Mouse (Mus musculus): Measurements from ENCODE around the gene Tmem260. TPM values are rescaled to one million over a fixed set of nuclear protein-coding genes. Genes with fewer than 3 reads are reported as not detected.

The Tmem260 gene
- 14.5 and 14.6 TPM in 2 replicates for polyA plus RNA-seq (2015; fragmentation: Nextera tagmentation; extraction: Ambion mirVana)

- peak within 1 kb of the TSS; percentile 93 for H3K9ac ChIP-seq (ENCODE audit: low read depth, low read length)
- no peaks in the 10 kb centered on the region for H3K9me3 ChIP-seq (ENCODE audit: control insufficient read depth, low read length)
- H3K27me3 ChIP-seq (replicated peaks; ENCODE audit: control insufficient read depth, insufficient read depth, low read length) = no peaks in the 10 kb centered on the region
- peak within 1 kb of the TSS; percentile 59 for H3K4me2 ChIP-seq (ENCODE audit: low read depth, low read length)
- peak; percentile 100 for ATAC-seq
- peak within 1 kb of the TSS; percentile 89 for H3K4me3 ChIP-seq (ENCODE audit: low read length)
- H3K36me3 ChIP-seq (ENCODE audit: control insufficient read depth, insufficient read depth, low read length) = no peaks in the 10 kb centered on the region
- under 1% methylated on average over 61 of the region's 69 CpGs for WGBS
- peak within 1 kb of the TSS; percentile 77 for H3K27ac ChIP-seq (ENCODE audit: low read length)
- H3K4me1 ChIP-seq (ENCODE audit: control insufficient read depth, insufficient read depth, low read length) = peaks cover 8% of the 10 kb centered on the region
Measured at GRCm38 (mm10) chr14:48445984-48446683, at the start of gene Tmem260. Gene Tmem260 (plus strand): TSS chr14:48446124.

DNA sequence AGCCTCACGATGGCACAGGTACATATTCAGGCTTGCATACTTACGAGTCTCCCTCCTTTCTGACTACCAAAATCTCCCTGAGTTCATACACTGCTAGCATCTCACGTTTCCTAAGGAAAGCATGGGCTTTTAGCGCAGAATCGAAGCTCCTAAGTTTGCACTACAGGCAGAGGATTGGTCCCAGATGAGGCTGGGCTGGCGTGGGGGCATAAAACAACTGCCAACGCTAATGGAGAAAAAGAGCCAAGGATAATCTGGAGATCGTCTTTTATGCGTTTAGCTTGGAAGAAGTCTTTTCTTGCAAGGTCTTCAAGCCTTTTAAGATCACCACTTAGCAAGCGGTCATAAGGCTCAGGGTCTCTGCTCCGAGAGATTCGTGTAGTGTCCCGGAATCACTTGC is 39.8 kb upstream of the Tmem260 start:
- WGBS = 89% methylated on average over 13 of the region's 13 CpGs
- Histone ChIP-seq H3K27me3 (replicated peaks; ENCODE audit: control insufficient read depth, insufficient read depth, low read length) (no peaks in the 10 kb centered on the region), H3K9me3 (ENCODE audit: control insufficient read depth, low read length) (no peaks in the 10 kb centered on the region), H3K9ac (ENCODE audit: low read depth, low read length) (no peak overlapping the region), H3K4me1 (ENCODE audit: control insufficient read depth, insufficient read depth, low read length) (no peaks in the 10 kb centered on the region), H3K36me3 (ENCODE audit: control insufficient read depth, insufficient read depth, low read length) (no peaks in the 10 kb centered on the region), H3K4me3 (ENCODE audit: low read length) (no peak overlapping the region), H3K27ac (ENCODE audit: low read length) (no peak overlapping the region), H3K4me2 (ENCODE audit: low read depth, low read length) (no peak overlapping the region)
- ATAC-seq = no peak

- 0 out of 2 replicates have a peak, but pooled peaks cover 3% of the 10 kb centered on the region for H3K4me1 ChIP-seq (ENCODE audit: control insufficient read depth, insufficient read depth, low read length)
- H3K9me3 ChIP-seq (ENCODE audit: control insufficient read depth, low read length) = no peaks in the 10 kb centered on the region
- H3K27ac ChIP-seq (ENCODE audit: low read length) = no peak overlapping the region
- no peak for ATAC-seq
- H3K4me3 ChIP-seq (ENCODE audit: low read length) = no peak overlapping the region
- no peak overlapping the region for H3K4me2 ChIP-seq (ENCODE audit: low read depth, low read length)
- H3K27me3 ChIP-seq (replicated peaks; ENCODE audit: control insufficient read depth, insufficient read depth, low read length) = no peaks in the 10 kb centered on the region
- WGBS = 68% methylated on average over 3 of the region's 3 CpGs
- H3K9ac ChIP-seq (ENCODE audit: low read depth, low read length) = no peak overlapping the region
- H3K36me3 ChIP-seq (ENCODE audit: control insufficient read depth, insufficient read depth, low read length) = no peaks in the 10 kb centered on the region
Measured at GRCm38 (mm10) chr14:48417064-48417463, 28.9 kb upstream of the Tmem260 start.

- 62% methylated on average over 3 of the region's 3 CpGs for WGBS
- no peak overlapping the region for H3K4me3 ChIP-seq (ENCODE audit: low read length)
- no peak overlapping the region for H3K9ac ChIP-seq (ENCODE audit: low read depth, low read length)
- 0 out of 2 replicates have a peak, but pooled peaks cover 3% of the 10 kb centered on the region for H3K4me1 ChIP-seq (ENCODE audit: control insufficient read depth, insufficient read depth, low read length)
- H3K36me3 ChIP-seq (ENCODE audit: control insufficient read depth, insufficient read depth, low read length) = no peaks in the 10 kb centered on the region
- H3K4me2 ChIP-seq (ENCODE audit: low read depth, low read length) = no peak overlapping the region
- H3K27me3 ChIP-seq (replicated peaks; ENCODE audit: control insufficient read depth, insufficient read depth, low read length) = no peaks in the 10 kb centered on the region
- ATAC-seq = no peak
- no peaks in the 10 kb centered on the region for H3K9me3 ChIP-seq (ENCODE audit: control insufficient read depth, low read length)
- no peak overlapping the region for H3K27ac ChIP-seq (ENCODE audit: low read length)
Measured at GRCm38 (mm10) chr14:48418264-48418663, 27.7 kb upstream of the Tmem260 start.

- Histone ChIP-seq H3K4me2 (ENCODE audit: low read depth, low read length) (no peak overlapping the region), H3K9me3 (ENCODE audit: control insufficient read depth, low read length) (no peaks in the 10 kb centered on the region), H3K36me3 (ENCODE audit: control insufficient read depth, insufficient read depth, low read length) (no peaks in the 10 kb centered on the region), H3K9ac (ENCODE audit: low read depth, low read length) (no peak overlapping the region), H3K4me3 (ENCODE audit: low read length) (no peak overlapping the region), H3K27me3 (replicated peaks; ENCODE audit: control insufficient read depth, insufficient read depth, low read length) (no peaks in the 10 kb centered on the region), H3K4me1 (ENCODE audit: control insufficient read depth, insufficient read depth, low read length) (0 out of 2 replicates have a peak, but pooled peaks cover 3% of the 10 kb centered on the region), H3K27ac (ENCODE audit: low read length) (no peak overlapping the region)
- ATAC-seq = no peak
- WGBS = 78% methylated on average over 5 of the region's 5 CpGs
Measured at GRCm38 (mm10) chr14:48418672-48419071, 27.3 kb upstream of the Tmem260 start.

DNA sequence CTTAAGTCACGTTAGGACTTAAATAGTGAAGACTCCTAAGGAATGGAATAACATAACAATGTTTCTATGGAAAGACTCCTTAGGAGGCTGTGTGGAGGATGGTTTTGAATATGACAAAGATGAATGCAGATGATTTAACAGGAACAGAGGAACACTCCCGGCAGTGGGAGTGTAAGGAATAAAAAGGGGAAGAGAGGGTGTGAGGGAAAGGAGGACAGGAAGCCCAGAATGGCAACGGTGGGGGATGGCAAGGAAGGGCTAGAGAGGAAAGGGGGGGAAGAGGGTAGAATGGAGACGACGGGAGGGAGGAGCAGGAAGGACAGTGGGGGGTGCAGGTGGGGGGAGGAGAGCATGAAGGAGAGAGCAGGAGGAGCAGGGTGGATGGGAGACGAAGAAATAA is 24.4 kb upstream of the Tmem260 start:
- no peak for ATAC-seq
- no peak overlapping the region for H3K9ac ChIP-seq (ENCODE audit: low read depth, low read length)
- H3K27ac ChIP-seq (ENCODE audit: low read length) = no peak overlapping the region
- H3K4me3 ChIP-seq (ENCODE audit: low read length) = no peak overlapping the region
- H3K4me1 ChIP-seq (ENCODE audit: control insufficient read depth, insufficient read depth, low read length) = 0 out of 2 replicates have a peak, but pooled peaks cover 3% of the 10 kb centered on the region
- no peaks in the 10 kb centered on the region for H3K36me3 ChIP-seq (ENCODE audit: control insufficient read depth, insufficient read depth, low read length)
- whole genome bisulfite sequencing = 18% methylated on average over 6 of the region's 6 CpGs
- H3K9me3 ChIP-seq (ENCODE audit: control insufficient read depth, low read length) = no peaks in the 10 kb centered on the region
- H3K4me2 ChIP-seq (ENCODE audit: low read depth, low read length) = peak overlapping the region; percentile 38
- no peaks in the 10 kb centered on the region for H3K27me3 ChIP-seq (replicated peaks; ENCODE audit: control insufficient read depth, insufficient read depth, low read length)

DNA sequence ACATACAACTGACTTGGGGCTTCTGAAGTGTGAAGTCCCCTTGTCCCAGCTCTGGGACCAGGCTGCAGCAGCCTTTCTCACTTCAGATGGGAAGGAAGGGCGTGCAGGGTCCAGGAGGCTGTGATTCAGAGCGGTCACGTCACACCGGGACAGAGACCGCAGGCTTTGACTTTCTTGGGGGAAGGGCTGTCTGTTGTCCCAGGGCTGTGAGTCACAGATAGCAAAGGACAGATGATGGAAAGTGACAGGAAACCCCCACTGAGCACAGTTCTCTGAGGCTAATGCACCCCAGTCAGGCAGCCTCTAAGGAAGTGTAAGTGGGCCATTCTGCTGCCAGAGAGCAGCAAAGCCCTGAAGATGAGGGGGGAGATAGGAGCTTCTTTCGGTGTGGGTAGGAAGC is 23.9 kb upstream of the Tmem260 start:
- Histone ChIP-seq H3K4me3 (ENCODE audit: low read length) (no peak overlapping the region), H3K4me2 (ENCODE audit: low read depth, low read length) (peak overlapping the region; percentile 38), H3K36me3 (ENCODE audit: control insufficient read depth, insufficient read depth, low read length) (no peaks in the 10 kb centered on the region), H3K9me3 (ENCODE audit: control insufficient read depth, low read length) (no peaks in the 10 kb centered on the region), H3K4me1 (ENCODE audit: control insufficient read depth, insufficient read depth, low read length) (0 out of 2 replicates have a peak, but pooled peaks cover 3% of the 10 kb centered on the region), H3K27me3 (replicated peaks; ENCODE audit: control insufficient read depth, insufficient read depth, low read length) (no peaks in the 10 kb centered on the region), H3K9ac (ENCODE audit: low read depth, low read length) (no peak overlapping the region; the same call in 1 of the 2 replicates), H3K27ac (ENCODE audit: low read length) (no peak overlapping the region)
- WGBS = 27% methylated on average over 6 of the region's 6 CpGs
- no peak for ATAC-seq

GRCm38 (mm10) chr14:48422436-48422835 is 23.5 kb upstream of the Tmem260 start:
- no peak overlapping the region for H3K4me3 ChIP-seq (ENCODE audit: low read length)
- no peak for ATAC-seq
- H3K27ac ChIP-seq (ENCODE audit: low read length) = no peak overlapping the region
- H3K4me1 ChIP-seq (ENCODE audit: control insufficient read depth, insufficient read depth, low read length) = 0 out of 2 replicates have a peak, but pooled peaks cover 3% of the 10 kb centered on the region
- H3K27me3 ChIP-seq (replicated peaks; ENCODE audit: control insufficient read depth, insufficient read depth, low read length) = no peaks in the 10 kb centered on the region
- WGBS = 45% methylated on average over 4 of the region's 4 CpGs
- peak overlapping the region; percentile 38; the same call in 1 of the 2 replicates for H3K4me2 ChIP-seq (ENCODE audit: low read depth, low read length)
- no peaks in the 10 kb centered on the region for H3K36me3 ChIP-seq (ENCODE audit: control insufficient read depth, insufficient read depth, low read length)
- H3K9me3 ChIP-seq (ENCODE audit: control insufficient read depth, low read length) = no peaks in the 10 kb centered on the region
- no peak overlapping the region for H3K9ac ChIP-seq (ENCODE audit: low read depth, low read length)

DNA sequence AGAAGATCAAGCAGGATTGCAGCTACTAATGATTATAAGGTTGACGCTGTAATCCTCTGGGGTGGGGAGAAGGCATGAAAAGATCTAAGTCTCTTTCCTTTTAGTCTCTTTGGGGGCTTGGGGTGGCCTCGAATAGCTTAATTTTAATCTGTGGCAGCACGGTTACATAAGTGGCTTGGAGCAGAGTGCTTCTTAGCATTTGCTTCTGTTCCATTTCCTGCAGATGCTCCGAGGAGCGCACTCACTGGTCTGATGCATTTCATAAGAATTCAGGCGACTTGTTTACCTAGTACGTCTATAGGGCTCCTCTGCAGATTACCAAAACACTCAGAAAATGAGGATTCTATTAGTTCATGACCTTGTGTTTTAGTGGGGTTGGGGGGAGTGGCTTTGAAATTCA is 23.0 kb upstream of the Tmem260 start:
- H3K36me3 ChIP-seq (ENCODE audit: control insufficient read depth, insufficient read depth, low read length) = no peaks in the 10 kb centered on the region
- H3K9ac ChIP-seq (ENCODE audit: low read depth, low read length) = no peak overlapping the region
- 0 out of 2 replicates have a peak, but pooled peaks cover 3% of the 10 kb centered on the region for H3K4me1 ChIP-seq (ENCODE audit: control insufficient read depth, insufficient read depth, low read length)
- H3K27ac ChIP-seq (ENCODE audit: low read length) = no peak overlapping the region
- no peak overlapping the region for H3K4me2 ChIP-seq (ENCODE audit: low read depth, low read length)
- 53% methylated on average over 7 of the region's 7 CpGs for whole genome bisulfite sequencing
- H3K4me3 ChIP-seq (ENCODE audit: low read length) = no peak overlapping the region
- ATAC-seq = no peak
- no peaks in the 10 kb centered on the region for H3K9me3 ChIP-seq (ENCODE audit: control insufficient read depth, low read length)
- H3K27me3 ChIP-seq (replicated peaks; ENCODE audit: control insufficient read depth, insufficient read depth, low read length) = no peaks in the 10 kb centered on the region

All from intestine, embryonic 16.5 days (tissue).